Mouse (Mus musculus) heart, adult 18-20 months (tissue): ENCODE measurements at regions not wholly inside any gene's neighbourhood (a gene's known extent, or its start where the extent isn't known, plus 50 kb on each side); places are given as distances from the start of the nearest gene placed in this dataset.
"Not testable (repeated sequence)": the region's sequence is repeated elsewhere in the genome, so short reads cannot be mapped to it uniquely, and the experiment has no call there.

Experiments
- DNase-seq, 2 experiments: peaks; one replicate each; pipeline ENCODE4 v3.0.0; 2021 to 2022; ENCODE audit warnings: mixed read lengths in 1 of 2

DNA sequence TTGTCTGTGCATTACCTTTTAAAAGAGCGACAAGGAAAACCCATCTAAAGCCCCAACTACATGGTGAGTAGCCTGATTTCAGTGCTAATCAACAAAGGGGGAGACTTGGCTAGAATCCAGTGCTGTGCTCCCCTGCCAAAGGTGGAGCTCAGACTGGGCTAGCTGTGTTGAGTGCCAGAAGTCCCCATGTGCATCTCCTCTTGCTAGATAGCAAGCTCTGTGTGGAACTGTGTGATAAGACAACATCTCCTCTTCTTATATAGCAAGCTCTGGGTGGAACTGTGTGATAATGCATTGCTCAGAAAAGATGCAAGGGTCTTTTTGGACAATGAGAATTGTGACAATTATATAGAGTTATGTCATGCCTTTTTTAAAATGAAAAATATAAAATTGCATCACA lies 741.4 kb downstream of the Adam6a start:
- no peak for DNase-seq

DNA sequence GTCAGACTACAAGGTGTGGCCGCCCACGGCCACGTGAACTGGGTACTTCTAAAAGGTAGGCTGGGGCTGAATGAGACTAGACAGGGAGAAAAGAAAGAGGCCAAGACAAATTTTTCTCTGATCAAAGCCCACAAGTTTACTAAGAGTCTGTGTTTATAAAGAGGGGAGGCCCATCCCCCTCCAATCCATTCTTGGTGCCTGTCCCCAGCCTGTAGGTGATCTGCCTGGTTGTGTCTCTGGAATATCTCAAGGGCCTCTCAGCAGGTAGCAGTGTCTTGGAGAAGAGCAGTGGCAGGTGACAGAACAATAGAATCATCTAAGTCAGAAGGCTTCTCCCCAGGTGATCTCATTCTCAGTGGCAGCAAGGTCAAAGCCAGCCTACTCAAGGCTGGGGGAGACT lies 743.3 kb downstream of the Adam6a start:
- DNase-seq, result no peak

DNA sequence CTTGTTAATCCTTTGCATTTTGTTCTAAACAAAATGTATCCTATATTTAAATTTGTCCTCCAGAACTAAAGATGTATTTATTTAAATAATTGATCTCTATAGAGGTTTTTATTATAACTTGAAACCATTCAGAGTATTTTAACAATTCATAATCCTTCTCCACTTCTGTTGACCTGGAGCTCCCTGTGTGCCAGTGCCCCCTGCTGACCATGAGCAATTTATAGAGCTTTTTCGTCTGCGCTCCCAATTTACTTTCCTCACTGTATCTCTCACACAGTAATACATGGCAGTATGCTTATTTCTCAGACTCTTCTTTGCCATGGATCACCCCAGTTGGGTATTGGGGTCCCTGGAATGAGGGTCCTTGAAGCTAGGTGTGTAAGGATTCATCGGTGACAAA lies 747.4 kb downstream of the Adam6a start:
- DNase-seq, result no peak

DNA sequence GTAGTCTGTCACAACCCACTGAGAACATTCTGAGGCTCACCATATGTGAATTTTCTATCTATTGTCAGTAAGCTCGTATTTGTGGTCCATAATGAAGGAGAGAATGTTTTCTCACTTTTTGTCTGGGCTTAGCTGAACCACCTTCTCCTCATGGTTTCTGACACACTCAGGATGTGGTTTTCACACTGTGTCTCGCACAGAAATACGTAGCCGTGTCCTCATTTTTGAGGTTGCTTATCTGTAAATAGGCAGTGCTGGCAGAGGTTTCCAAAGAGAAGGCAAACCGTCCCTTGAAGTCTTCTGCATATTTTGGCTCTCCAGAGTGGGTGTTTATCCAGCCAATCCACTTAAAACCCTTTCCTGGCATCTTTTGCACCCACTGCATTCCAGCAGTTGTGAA lies 756.1 kb downstream of the Adam6a start:
- DNase-seq, result no peak

DNA sequence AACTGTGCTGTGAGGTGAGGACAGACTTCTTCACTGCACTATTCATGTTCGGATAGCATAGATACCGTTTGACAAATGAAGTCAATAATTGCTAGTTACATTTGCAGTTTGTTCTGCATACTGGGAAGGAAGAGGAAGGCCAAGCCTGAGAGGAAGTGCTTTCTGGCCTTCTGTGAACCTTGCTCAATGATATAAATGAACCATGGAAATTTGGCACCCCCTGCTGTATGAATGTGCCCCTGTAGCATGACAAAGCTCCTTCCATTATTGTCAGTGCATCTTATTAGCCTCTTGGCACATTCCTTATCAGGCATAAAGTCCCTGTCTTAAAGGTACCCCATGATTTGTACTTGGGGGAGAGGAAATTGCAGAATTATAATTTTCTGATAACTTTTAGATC lies 758.0 kb downstream of the Adam6a start:
- no peak for DNase-seq

DNA sequence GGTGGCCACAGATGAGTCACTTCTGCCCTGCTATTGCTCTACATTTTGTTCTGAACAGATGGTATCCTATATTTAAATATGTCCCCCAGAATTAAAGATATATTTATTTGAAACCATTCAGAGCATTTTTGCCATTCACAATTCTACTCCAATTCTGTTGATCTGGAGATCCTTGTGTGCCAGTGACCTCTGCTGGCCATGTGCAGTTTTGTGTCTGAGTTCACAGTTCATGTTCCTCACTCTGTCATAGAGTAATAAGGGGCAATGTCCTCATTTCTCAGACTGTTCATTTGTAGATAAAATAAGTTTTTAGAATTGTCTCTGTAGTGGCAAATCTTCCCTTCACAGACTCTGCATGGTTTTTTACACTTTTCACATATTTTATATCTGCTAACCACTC lies 788.8 kb downstream of the Adam6a start:
- DNase-seq, result no peak

DNA sequence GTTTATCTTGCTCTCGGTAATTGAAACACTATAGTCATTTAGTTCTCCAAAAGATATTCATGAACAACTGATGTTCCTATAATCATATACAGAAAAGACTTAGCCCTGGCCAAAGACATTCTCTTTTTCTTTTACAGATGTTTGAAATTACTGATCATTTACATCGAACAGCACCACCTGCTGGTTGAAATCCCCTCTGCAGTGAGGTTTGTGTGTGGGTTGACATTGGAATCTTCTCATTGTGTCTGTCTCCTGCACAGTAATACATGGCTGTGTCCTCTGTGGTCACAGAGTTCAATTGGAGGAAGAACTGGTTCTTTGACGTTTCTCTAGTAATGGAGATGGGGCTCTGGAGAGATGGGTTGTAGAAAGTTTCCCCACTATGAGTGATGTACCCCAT lies 822.6 kb downstream of the Adam6a start:
- DNase-seq, result peak in 1 of 2 experiments; percentile 2

DNA sequence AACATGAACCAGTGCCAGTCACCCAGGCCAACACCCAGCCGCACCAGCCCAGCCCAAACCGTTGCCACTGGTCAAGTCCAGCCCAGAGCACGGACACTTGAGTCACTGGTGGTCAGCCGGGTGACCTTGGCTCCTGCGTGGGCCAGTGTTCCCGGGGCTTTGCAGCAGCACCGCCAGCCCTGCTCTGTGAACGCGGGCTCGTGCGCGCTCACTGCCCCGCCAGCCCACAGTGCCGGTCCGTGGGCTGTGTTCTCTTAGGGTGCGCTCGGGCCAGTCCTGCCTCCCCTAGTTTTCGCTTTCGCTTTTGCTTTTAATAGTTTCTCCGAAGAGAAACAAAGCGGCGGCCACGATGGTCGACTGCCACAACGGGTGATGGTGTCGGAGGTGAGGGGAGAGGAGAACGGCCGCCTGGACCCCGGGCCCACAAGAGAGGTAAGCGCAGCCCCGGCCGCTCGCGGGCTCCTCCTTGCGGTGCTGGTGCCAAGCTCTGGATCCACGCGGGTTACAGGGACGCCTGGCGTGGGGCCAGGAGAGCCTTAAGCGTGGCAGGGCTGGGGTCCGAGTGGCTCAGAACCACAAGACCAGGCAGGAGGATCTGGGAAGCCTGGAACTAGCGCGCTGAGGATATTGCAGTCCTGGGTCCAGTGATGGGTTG lies 835.1 kb downstream of the Adam6a start:
- peak; percentile 40 to 47 for DNase-seq

DNA sequence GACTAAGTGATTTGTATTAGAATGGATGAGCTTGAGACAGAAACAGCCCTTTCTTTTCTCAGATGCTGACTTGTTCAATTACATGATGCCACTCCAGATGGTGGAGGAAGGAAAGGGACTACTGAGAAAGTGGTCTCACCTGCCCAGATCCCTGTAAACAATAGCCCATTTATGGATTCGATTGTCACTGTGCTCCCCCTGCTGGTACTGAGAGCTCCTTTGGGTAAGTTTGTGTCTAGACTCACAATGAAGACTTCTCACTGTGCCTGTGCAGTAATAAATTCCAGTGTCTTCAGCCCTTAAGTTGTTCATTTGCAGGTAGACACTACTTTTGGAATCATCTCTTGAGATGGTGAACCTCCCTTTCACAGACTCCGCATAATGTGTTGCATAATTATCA lies 847.7 kb downstream of the Adam6a start:
- DNase-seq, result no peak

DNA sequence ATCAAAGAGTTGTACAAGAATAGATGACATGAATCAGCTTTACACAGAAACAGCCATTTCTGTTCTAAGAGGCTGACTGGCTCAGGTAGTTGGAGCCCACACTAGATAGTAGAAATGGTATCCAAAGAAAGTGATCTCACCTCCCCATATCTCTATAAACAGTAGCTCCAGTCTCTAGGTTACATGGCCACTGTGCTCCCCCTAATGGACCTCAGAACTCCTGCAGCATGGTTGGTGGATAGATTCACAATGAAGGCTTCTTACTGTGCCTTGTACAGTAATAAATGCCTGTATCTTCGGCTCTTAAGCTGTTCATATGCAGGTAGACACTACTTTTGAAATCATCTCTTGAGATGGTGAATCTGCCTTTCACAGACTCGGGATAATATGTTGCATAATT lies 862.5 kb downstream of the Adam6a start:
- no peak for DNase-seq

DNA sequence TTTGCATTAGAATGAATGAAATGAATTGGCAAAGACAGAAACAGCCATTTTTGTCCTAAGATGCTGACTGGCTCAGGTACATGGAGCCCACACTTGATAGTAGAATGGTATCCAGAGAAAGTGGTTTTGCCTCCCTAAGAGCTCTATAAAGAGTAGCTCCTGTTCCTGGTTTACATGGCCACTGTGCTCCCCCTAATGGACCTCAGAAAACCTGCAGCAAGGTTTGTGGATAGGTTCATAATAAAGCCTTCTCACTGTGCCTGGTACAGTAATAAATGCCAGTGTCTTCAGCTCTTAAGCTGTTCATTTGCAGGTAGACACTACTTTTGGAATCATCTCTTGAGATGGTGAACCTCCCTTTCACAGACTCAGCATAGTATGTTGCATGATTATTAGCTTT lies 890.8 kb downstream of the Adam6a start:
- DNase-seq, result no peak

DNA sequence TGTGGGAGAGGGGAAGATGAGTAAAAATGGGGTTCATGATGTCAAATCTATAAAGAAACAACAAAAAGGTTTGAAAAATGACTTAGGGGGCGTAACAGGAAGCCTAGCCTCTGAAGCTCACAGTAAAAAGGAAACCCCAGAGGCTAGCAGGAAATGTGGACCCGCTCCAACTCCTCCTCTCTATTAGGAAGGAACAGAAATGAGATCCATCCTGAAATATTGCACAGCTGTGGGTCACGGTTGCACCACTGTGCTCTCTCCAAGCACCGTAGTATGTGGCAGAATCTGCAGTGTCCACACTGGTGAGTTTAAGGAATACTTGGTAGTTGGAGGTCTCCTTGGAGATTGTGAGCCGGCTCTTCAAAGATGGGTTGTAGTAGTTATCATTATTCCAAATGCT lies 918.3 kb downstream of the Adam6a start:
- no peak for DNase-seq

DNA sequence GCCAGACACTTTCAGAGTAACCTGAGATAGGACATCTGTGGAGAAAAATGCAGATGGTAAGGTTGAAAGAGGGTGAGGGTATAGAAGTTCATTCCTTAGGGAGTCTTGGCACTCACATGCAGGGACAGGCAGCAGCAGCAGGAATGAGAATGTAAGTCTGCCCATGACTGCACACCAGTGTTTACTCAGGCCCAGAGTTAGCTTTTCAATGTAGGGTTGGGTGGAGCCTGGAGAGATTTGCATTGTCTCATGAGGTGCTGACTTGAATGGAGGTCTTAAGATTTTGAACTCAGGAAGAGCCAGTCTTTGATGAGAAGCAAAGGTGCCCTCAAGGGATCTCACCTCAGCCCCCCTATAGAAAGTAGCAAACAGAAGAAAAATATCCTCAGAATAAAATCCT lies 918.9 kb downstream of the Adam6a start:
- no peak for DNase-seq

DNA sequence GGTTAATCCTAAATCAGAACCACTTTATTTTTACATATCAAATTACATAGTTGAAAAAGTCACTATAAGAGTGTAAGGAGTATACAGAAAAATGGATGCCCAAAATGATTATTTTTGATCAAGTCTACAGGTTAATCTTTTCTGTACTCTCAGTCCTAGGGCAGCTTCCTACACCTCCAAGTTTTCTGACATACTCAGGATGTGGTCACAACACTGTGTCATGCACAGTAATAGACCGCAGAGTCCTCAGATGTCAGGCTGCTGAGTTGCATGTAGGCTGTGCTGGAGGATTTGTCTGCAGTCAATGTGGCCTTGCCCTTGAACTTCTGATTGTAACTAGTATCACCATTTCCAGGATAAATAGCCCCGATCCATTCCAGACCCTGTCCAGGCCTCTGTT lies 925.1 kb downstream of the Adam6a start:
- no peak for DNase-seq

DNA sequence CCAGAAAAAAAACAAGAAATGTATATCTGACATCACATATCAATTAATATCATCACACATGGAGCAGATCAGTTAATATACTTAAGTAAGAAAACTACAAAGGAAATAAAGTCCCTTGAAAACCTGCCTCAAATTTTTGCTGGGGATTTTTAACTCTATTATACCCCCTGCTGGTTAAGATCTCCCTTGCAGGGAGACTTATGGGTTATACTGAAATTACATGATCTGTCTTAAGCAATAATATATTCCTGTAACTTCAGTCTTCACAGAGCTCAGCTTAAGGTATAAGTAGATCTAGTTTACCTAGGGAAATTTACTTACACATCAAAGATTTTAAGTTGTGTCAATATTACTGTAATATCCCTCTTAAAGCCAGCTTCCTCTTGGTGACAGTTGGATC lies 929.0 kb downstream of the Adam6a start:
- DNase-seq, result not testable (repeated sequence)

DNA sequence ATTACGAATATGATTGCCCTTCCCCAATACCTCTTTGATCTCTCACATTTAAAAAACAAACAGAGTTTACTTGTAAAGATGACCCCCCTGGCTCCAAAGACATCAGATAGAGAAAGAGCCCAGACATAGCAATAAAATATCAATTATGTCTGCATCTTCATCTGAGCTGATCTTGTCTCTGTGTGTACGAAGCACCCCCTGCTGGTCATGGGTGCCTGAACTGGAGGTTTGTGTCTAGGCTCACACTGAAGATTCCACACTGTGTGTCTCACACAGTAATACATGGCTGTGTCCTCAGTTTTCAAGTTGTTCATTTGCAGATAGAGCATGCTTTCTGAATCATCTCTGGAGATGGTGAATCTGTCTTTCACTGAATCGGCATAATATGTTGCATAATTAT lies 935.0 kb downstream of the Adam6a start:
- no peak for DNase-seq

DNA sequence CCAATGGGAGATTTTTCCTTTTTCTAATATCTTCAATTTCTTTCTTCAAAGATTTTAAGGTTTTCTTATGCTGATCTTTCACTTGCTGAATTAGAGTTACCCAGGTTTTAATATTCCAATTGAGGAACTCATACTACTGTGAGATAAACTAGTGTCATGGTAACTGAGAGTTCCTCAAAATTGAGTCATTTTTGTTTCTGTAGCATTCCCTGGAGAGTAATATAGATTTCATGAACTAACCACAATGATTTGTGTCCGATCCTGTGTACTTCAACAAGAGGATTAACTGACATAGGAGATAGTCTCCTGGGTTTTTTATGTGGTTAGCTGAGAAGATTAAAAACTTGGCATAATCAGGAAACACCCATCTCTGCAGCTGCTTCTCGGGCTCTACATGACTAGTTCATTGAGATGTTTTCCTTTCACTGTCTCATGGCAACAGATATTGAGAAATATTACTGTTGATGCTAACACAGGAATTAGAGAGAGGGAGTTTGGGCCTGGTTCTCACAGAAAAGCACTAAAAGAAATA lies 949.9 kb downstream of the Adam6a start:
- not testable (repeated sequence) for DNase-seq

DNA sequence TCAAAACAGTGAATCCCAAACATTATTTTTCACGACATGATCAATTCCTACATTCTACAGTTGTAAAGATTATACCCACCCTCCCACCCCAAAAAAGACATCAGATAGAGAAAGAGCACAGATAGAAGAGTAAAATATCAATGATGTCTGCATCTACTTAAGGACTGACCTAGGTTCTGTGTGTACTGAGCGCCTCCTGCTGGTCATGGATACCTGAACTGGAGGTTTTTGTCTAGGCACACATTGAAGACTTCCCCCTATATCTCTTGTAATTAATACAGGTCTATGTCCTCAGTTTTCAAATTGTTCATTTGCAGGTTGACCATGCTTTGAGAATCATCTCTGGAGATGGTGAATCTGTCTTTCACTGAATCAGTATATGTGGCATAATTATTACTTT lies 952.0 kb downstream of the Adam6a start:
- no peak for DNase-seq

DNA sequence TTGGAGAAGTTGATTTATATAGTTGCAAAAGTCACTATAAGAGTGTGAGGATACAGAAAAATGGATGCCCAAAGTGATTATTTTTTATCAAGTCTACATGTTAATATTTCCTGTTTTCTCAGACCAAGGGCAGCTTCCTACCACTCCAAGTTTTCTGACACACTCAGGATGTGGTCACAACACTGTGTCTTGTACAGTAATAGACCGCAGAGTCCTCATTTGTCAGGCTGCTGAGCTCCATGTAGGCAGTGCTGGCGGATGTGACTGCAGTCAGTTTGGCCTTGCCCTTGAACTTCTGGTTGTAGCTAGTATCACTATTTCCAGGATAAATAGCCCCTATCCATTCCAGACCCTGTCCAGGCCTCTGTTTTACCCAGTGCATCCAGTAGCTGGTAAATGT lies 969.4 kb downstream of the Adam6a start:
- no peak for DNase-seq

DNA sequence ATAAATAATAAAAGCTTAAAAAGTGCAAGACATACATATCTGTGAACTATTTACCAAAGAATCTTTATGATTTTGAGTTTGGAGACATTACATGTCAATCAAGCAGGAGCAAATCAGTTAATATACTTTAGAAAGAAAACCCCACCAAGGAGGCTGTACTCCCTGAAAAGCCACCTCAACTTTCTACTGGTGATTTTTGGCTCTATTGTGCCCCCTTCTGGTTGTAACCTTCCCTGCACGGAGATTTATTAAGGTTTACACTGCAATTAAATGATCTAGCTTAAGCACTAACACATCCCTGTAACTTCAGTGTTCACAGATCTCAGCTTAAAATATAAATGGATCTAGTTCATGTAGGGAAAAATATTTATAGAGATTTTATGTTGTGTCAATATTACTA lies 998.4 kb downstream of the Adam6a start:
- not testable (repeated sequence) for DNase-seq

DNA sequence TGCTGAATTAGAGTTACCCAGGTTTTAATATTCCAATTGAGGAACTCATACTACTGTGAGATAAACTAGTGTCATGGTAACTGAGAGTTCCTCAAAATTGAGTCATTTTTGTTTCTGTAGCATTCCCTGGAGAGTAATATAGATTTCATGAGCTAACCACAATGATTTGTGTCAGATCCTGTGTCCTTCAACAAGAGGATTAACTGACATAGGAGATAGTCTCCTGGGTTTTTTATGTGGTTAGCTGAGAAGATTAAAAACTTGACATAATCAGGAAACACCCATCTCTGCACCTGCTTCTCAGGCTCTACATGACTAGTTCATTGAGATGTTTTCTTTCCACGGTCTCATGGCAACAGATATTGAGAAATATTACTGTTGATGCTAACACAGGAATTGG lies 1001.2 kb downstream of the Adam6a start:
- DNase-seq, result not testable (repeated sequence)

DNA sequence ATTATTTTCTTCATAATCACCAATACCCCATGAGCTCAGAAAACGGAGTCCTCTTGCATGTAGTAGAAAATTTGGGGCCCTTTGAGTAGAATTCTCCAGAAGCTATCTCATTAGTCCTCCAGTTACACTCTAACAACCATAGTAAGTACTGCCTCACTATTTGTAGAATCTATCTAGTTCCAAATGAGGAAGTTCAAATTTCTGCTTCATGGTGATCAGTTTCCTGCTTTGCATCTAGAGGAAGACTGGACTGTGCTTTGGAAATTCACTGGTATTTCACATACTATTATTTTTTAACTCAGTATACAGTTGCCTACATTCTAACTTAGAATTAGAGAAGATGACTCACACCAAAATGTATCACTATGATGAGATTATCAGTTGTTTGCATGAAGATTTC lies 1018.7 kb downstream of the Adam6a start:
- DNase-seq, result no peak

DNA sequence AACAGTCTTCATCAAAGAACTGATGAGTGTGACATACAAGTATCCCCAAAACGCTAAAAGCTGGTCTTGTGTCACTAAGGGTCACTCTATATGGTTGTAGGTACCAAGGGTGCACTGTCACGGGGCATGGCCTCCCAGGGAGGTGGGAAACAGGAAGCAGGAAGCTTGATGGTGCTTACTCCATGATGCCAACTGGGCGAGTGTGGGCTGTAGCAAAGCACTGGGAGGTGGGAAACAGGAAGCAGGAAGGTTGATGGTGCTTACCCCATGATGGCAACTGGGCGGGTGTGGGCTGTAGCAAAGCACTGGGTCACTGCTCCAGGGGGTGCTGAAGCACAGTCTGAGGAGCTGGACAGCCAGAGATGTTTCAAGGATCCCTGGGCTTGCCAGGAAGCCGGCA lies 1019.3 kb downstream of the Adam6a start:
- no peak for DNase-seq

DNA sequence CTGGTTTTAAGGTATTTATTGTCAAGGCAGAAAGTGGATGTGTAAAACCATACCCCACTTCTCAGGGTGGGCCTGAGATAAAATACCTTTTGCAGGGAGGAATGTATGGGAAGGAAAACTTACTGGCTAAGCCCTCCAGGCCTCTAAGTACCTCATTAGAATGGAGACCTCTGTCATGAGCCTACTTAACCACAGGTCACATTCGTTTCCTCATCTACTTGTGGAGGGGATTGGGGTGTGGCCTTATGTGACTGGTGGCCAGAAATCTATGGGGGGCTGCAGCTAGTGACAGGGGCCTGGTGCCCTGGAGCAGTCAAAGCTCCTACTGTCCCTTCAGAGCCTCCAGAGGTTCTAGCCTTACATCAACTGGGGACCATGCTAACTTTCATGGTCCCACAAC lies 1020.0 kb downstream of the Adam6a start:
- DNase-seq, result no peak

DNA sequence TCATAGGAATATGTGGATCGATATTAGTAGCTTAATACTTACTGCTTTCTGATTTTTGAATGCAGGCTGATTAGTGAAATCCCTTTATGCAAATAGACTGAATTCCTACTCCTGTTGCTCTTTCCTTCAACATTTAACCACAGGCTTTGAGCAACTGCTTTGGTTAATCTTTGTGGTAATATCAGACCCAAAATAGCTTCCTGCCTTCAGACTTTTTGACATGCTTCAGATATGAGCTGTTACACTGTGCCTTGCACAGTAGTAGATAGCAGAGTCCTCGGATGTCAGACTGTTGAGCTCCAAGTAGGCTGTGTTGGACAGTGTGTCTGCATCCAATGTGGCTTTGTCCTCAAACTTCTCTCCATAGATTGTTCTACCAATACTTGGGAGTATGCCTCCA lies 1020.6 kb downstream of the Adam6a start:
- DNase-seq, result no peak
